Mouse (Mus musculus) megakaryocyte, embryonic 14.5 days (primary cell): Measurements from ENCODE around the gene Grin3b.

Experiments
- FLI1 ChIP-seq: IDR thresholded peaks from 2 replicates; pipeline ENCODE4 v1.6.1; 2012; ENCODE audit warnings: low read length, inconsistent platforms, mixed read lengths
- GATA1 ChIP-seq: IDR thresholded peaks from 3 replicates; pipeline ENCODE4 v1.6.1; 2012; ENCODE audit warnings: mixed read lengths, low read length, inconsistent platforms, borderline replicate concordance

GRCm38 (mm10) chr10:79988506-79989271 is 18.2 kb downstream of the Grin3b start, which contains the start of gene Cnn2:
- TF ChIP-seq GATA1 (no peak), FLI1 (no peak)
